Mouse (Mus musculus) heart, postnatal 0 days (tissue): ENCODE results near the gene Mymx. TPM values are rescaled to one million over a fixed set of nuclear protein-coding genes. Genes with fewer than 3 reads are reported as not detected.

Source experiments
- ATAC-seq: fragments of 200-750 bp; cut with Nextera tagmentation; 2 replicates; pipeline ENCODE4 v1.8.0; 2017; ENCODE audit warnings: low read depth, moderate number of reproducible peaks, moderate library complexity; ENCODE audit not compliant: insufficient read depth
- DNase-seq: peaks from one replicate; pipeline ENCODE4 v3.0.0-alpha.2; 2016; ENCODE audit warnings: low spot score
- H3K27ac ChIP-seq: fragments of 300-500 bp; sonication (generic); 2 replicates; pipeline ENCODE4 v1.5.1; 2014; ENCODE audit warnings: low read depth, mild to moderate bottlenecking
- H3K27me3 ChIP-seq: fragments of 300-500 bp; sonication (generic); 2 replicates; pipeline ENCODE4 v1.6.1; 2014; ENCODE audit warnings: low read length, mixed read lengths; ENCODE audit not compliant: control insufficient read depth, insufficient read depth
- H3K36me3 ChIP-seq: fragments of 300-500 bp; sonication (generic); replicated peaks from 2 replicates; pipeline ENCODE4 v1.6.1; 2014; ENCODE audit warnings: low read length, mixed read lengths; ENCODE audit not compliant: control insufficient read depth, insufficient read depth
- H3K4me1 ChIP-seq: fragments of 300-500 bp; sonication (generic); 2 replicates; pipeline ENCODE4 v1.6.1; 2014; ENCODE audit warnings: antibody characterized with exemption; ENCODE audit not compliant: control insufficient read depth, insufficient read depth
- H3K4me2 ChIP-seq: fragments of 300-500 bp; sonication (generic); 2 replicates; pipeline ENCODE4 v1.6.1; 2014; ENCODE audit warnings: low read depth, mild to moderate bottlenecking, low read length, moderate library complexity
- H3K4me3 ChIP-seq: fragments of 300-500 bp; sonication (generic); 2 replicates; pipeline ENCODE4 v1.5.1; 2014; ENCODE audit warnings: low read depth, low read length
- H3K9ac ChIP-seq: fragments of 300-500 bp; sonication (generic); replicated peaks from 2 replicates; pipeline ENCODE4 v1.6.1; 2014; ENCODE audit warnings: low read depth, low read length, mixed read lengths
- H3K9me3 ChIP-seq: fragments of 300-500 bp; sonication (generic); replicated peaks from 2 replicates; pipeline ENCODE4 v1.6.1; 2016; ENCODE audit warnings: low read length; ENCODE audit not compliant: control insufficient read depth
- CTCF ChIP-seq: IDR thresholded peaks from 2 replicates; pipeline ENCODE4 v1.5.1; 2016; ENCODE audit warnings: antibody characterized with exemption, control low read depth, low read depth
- EP300 ChIP-seq: IDR thresholded peaks from 2 replicates; pipeline ENCODE4 v1.6.1; 2016; ENCODE audit warnings: antibody characterized with exemption, low read depth
- WGBS: fragments of 180-500 bp; shearing (Covaris S2); extraction: QIAGEN DNeasy Blood & Tissue Kit; methylation state at CpG from one replicate; pipeline ENCODE4 v1.1.7; 2014; 5-methylcytosine and 5-hydroxymethylcytosine counted together
- polyA plus RNA-seq: library from polyadenylated mRNA; unstranded; fragments of >200 nt; fragmentation: Nextera tagmentation; extraction: Ambion mirVana; gene quantifications from 2 replicates; pipeline ENCODE4 v1.2.1, GENCODE M21; 2015
- total RNA-seq: library from RNA; depleted of rRNA; stranded (reverse); fragments of >200 nt; gene quantifications from 2 replicates; pipeline ENCODE4 v1.2.3, GENCODE M21; 2014; ENCODE audit warnings: low replicate concordance

The Mymx gene
- total and polyA plus RNA-seq, 2 experiments from 2014 or later: not detected

DNA sequence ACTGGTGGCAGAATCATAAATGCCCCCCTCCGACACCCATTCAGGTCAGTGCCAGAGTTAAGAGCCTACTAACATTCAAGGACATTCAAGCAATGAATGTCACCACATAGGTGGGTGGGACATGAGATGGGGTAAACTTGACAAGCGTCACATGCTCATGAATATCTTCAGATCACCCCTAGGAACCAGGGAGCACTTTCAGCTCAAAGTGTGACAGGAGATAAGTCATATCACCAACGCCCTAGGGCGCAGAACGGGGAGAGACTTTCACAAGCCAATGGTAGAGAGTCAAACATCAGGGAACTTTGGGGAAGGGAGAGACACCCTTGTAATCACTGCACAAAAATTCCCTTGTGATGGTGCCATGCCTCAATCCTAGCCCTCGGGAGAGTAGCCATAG is 19.7 kb downstream of the Mymx start:
- Histone ChIP-seq H3K9ac (no peak overlapping the region), H3K4me2 (no peak overlapping the region), H3K4me3 (no peak overlapping the region), H3K27me3 (no peaks in the 10 kb centered on the region), H3K36me3 (peaks cover 8% of the 10 kb centered on the region), H3K9me3 (no peaks in the 10 kb centered on the region), H3K4me1 (peaks cover 32% of the 10 kb centered on the region; the same call in 1 of the 2 replicates), H3K27ac (no peak overlapping the region)
- ATAC-seq (no peak), DNase-seq (no peak)
- TF ChIP-seq EP300: no peak
- TF ChIP-seq CTCF: no peak
- WGBS: 70% methylated on average over 6 of the region's 6 CpGs

GRCm38 (mm10) chr17:45581567-45581983 is 20.3 kb downstream of the Mymx start:
- TF ChIP-seq EP300 (no peak), CTCF (peak; percentile 93)
- H3K4me1 ChIP-seq: peaks cover 32% of the 10 kb centered on the region; the same call in 1 of the 2 replicates
- H3K4me3 ChIP-seq: no peak overlapping the region
- 1% methylated on average over 2 of the region's 2 CpGs for WGBS
- H3K9ac ChIP-seq: no peak overlapping the region
- H3K36me3 ChIP-seq: peaks cover 2% of the 10 kb centered on the region; the same call in 1 of the 2 replicates
- peak overlapping the region; percentile 58 for H3K27ac ChIP-seq
- no peaks in the 10 kb centered on the region for H3K27me3 ChIP-seq
- DNase-seq: peak; percentile 90
- no peaks in the 10 kb centered on the region for H3K9me3 ChIP-seq
- no peak overlapping the region for H3K4me2 ChIP-seq
- ATAC-seq: peak; percentile 9; the same call in 1 of the 2 replicates

GRCm38 (mm10) chr17:45580958-45581477 is 20.9 kb downstream of the Mymx start:
- no peaks in the 10 kb centered on the region for H3K27me3 ChIP-seq
- no peaks in the 10 kb centered on the region for H3K9me3 ChIP-seq
- no peaks in the 10 kb centered on the region for H3K36me3 ChIP-seq
- peaks cover 28% of the 10 kb centered on the region; the same call in 1 of the 2 replicates for H3K4me1 ChIP-seq
- TF ChIP-seq EP300 (no peak), CTCF (no peak)
- 39% methylated on average over 12 of the region's 12 CpGs for WGBS
- peak overlapping the region; percentile 58 for H3K27ac ChIP-seq
- ATAC-seq (0 out of 2 replicates have a peak, but pooled peaks have one; percentile 12), DNase-seq (no peak)
- H3K9ac ChIP-seq: no peak overlapping the region
- H3K4me2 ChIP-seq: no peak overlapping the region
- H3K4me3 ChIP-seq: no peak overlapping the region

DNA sequence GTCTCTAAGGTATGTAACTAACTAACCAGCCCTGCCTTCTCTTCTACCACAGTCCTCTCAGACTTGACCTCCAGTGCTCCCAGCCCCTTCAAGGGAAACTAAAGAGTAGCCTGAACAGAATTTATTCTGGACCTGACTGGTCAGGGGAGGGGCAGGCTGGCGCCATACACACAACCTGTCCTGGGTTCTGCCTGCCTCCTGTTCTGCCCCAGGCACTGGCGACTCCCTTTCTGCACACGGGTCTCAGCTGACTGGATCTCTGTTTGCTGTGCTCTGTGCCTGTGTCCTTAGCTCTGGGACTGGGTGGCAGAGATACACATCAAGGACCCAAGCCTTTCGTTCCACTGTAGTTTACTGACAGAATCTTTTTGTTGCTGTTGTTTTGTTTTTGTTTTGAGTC is 22.3 kb downstream of the Mymx start:
- H3K4me2 ChIP-seq: no peak overlapping the region
- no peaks in the 10 kb centered on the region for H3K9me3 ChIP-seq
- DNase-seq (no peak), ATAC-seq (no peak)
- no peaks in the 10 kb centered on the region for H3K36me3 ChIP-seq
- no peak overlapping the region for H3K9ac ChIP-seq
- H3K27ac ChIP-seq: no peak overlapping the region
- H3K4me1 ChIP-seq: peaks cover 23% of the 10 kb centered on the region; the same call in 1 of the 2 replicates
- WGBS: 83% methylated on average over 4 of the region's 4 CpGs
- no peaks in the 10 kb centered on the region for H3K27me3 ChIP-seq
- no peak overlapping the region for H3K4me3 ChIP-seq
- no peak for TF ChIP-seq EP300
- no peak for TF ChIP-seq CTCF

- Histone ChIP-seq H3K9me3 (no peaks in the 10 kb centered on the region), H3K27me3 (no peaks in the 10 kb centered on the region), H3K9ac (no peak overlapping the region), H3K36me3 (no peaks in the 10 kb centered on the region), H3K4me1 (peaks cover 20% of the 10 kb centered on the region; the same call in 1 of the 2 replicates), H3K4me2 (no peak overlapping the region), H3K4me3 (no peak overlapping the region), H3K27ac (peak overlapping the region; percentile 82)
- TF ChIP-seq CTCF: peak; percentile 59
- no peak for TF ChIP-seq EP300
- no peak for DNase-seq
- 74% methylated on average over 7 of the region's 7 CpGs for WGBS
- no peak for ATAC-seq
These were observed 23.1 kb downstream of the Mymx start for GRCm38 (mm10) chr17:45578843-45579242.

GRCm38 (mm10) chr17:45578242-45578641 is 23.7 kb downstream of the Mymx start:
- H3K9me3 ChIP-seq: no peaks in the 10 kb centered on the region
- no peak overlapping the region for H3K4me3 ChIP-seq
- no peaks in the 10 kb centered on the region for H3K36me3 ChIP-seq
- H3K27me3 ChIP-seq: no peaks in the 10 kb centered on the region
- no peak for TF ChIP-seq CTCF
- no peak for TF ChIP-seq EP300
- 0 out of 2 replicates have a peak overlapping the region, but pooled peaks have one; percentile 29 for H3K9ac ChIP-seq
- H3K4me1 ChIP-seq: peaks cover 20% of the 10 kb centered on the region; the same call in 1 of the 2 replicates
- ATAC-seq (no peak), DNase-seq (no peak)
- WGBS: 17% methylated on average over 5 of the region's 5 CpGs
- peak overlapping the region; percentile 82 for H3K27ac ChIP-seq
- no peak overlapping the region; the same call in 1 of the 2 replicates for H3K4me2 ChIP-seq
